Mouse (Mus musculus): ENCODE results near the gene Glipr1l1. TPM values are rescaled to one million over a fixed set of nuclear protein-coding genes. Genes with fewer than 3 reads are reported as not detected.
A peak's percentile ranks its signal among the peaks of the same experiment; 100 is the strongest.
"Not testable (repeated sequence)": the region's sequence is repeated elsewhere in the genome, so short reads cannot be mapped to it uniquely, and the experiment has no call there.

The Glipr1l1 gene
- not detected in 2 replicates for polyA plus RNA-seq (2014; fragmentation: Nextera tagmentation; extraction: Ambion mirVana)

- peak; percentile 99 for ATAC-seq (ENCODE audit: low FRiP score)
- 47% methylated on average over 14 of the region's 14 CpGs for WGBS
- no peak within 1 kb of the TSS for H3K4me2 ChIP-seq
Measured at GRCm38 (mm10) chr10:112059702-112060582, at the start of gene Glipr1l1. Gene Glipr1l1 (plus strand): TSS chr10:112060189.

DNA sequence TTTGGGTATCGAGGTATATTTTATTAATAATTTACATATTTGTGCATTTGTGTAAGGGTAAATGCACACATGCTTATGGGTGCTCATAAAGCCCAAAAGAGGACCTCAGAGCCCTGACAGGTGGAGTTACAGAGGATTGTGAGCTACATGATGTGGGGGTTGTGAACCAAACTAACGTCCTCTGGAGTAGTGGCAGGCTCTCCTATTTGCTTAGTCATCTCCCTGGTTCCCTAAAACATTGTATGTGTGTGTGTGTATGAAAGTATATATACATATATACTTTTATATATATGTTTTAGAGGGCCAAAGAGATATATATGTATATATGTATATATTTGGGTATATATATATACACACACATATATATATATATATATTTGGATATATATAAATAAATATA, 36.4 kb upstream of the Glipr1l1 start:
- H3K4me3 ChIP-seq (ENCODE audit: low read depth, low read length), result no peak overlapping the region
- 76% methylated on average over 2 of the region's 2 CpGs for WGBS
- no peak overlapping the region for H3K4me2 ChIP-seq
- no peaks in the 10 kb centered on the region for H3K4me1 ChIP-seq (ENCODE audit: control insufficient read depth, insufficient read depth, low read length)
- ATAC-seq (ENCODE audit: low FRiP score), result no peak
- no peaks in the 10 kb centered on the region for H3K9me3 ChIP-seq (ENCODE audit: control insufficient read depth, low read length)
- no peak overlapping the region for H3K27ac ChIP-seq (ENCODE audit: low read depth, low read length)
- no peak for DNase-seq (ENCODE audit: low spot score, missing footprints)
- H3K36me3 ChIP-seq (ENCODE audit: control insufficient read depth, insufficient read depth, low read length), result no peaks in the 10 kb centered on the region
- H3K9ac ChIP-seq (ENCODE audit: low read length), result no peak overlapping the region
- H3K27me3 ChIP-seq (ENCODE audit: control insufficient read depth, insufficient read depth, low read length), result no peaks in the 10 kb centered on the region

More at GRCm38 (mm10) chr10:112059702-112060582, at the start of gene Glipr1l1:
- H3K9me3 ChIP-seq (ENCODE audit: control insufficient read depth, low read length), result no peaks in the 10 kb centered on the region
- H3K4me3 ChIP-seq (ENCODE audit: low read depth, low read length), result no peak within 1 kb of the TSS
- no peak within 1 kb of the TSS for H3K9ac ChIP-seq (ENCODE audit: low read length)
- H3K36me3 ChIP-seq (ENCODE audit: control insufficient read depth, insufficient read depth, low read length), result no peaks in the 10 kb centered on the region
- no peak within 1 kb of the TSS for H3K27ac ChIP-seq (ENCODE audit: low read depth, low read length)
- no peaks in the 10 kb centered on the region for H3K27me3 ChIP-seq (ENCODE audit: control insufficient read depth, insufficient read depth, low read length)
- DNase-seq (ENCODE audit: low spot score, missing footprints), result peak; percentile 95
- H3K4me1 ChIP-seq (ENCODE audit: control insufficient read depth, insufficient read depth, low read length), result no peaks in the 10 kb centered on the region

GRCm38 (mm10) chr10:112028689-112029088, 31.3 kb upstream of the Glipr1l1 start:
- H3K36me3 ChIP-seq (ENCODE audit: control insufficient read depth, insufficient read depth, low read length); H3K27ac ChIP-seq (ENCODE audit: low read depth, low read length); DNase-seq (ENCODE audit: low spot score, missing footprints); H3K27me3 ChIP-seq (ENCODE audit: control insufficient read depth, insufficient read depth, low read length); H3K9me3 ChIP-seq (ENCODE audit: control insufficient read depth, low read length); ATAC-seq (ENCODE audit: low FRiP score); H3K4me3 ChIP-seq (ENCODE audit: low read depth, low read length); H3K9ac ChIP-seq (ENCODE audit: low read length); H3K4me2 ChIP-seq; H3K4me1 ChIP-seq (ENCODE audit: control insufficient read depth, insufficient read depth, low read length): not testable (repeated sequence)
- 69% methylated on average over 3 of the region's 3 CpGs for WGBS

DNA sequence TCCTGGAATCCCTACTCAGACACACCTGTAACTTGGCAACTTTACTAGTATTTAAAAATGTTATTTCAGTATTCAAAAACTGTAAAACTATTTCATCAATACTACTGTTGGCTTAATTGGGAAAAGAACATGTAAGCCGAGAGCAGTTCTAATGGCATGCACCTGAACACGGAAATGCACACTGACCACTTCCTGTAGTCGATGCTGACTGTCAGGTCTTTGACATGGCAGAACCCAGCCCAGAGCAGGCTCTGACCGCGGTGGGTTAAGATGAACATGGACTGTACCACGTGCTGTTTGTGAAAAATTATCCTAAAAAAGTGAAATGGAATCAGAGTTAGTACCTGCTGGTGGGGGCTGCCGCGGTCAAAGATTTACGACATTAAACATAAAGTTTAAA, 16.5 kb upstream of the Glipr1l1 start:
- H3K4me2 ChIP-seq; DNase-seq (ENCODE audit: low spot score, missing footprints); H3K27ac ChIP-seq (ENCODE audit: low read depth, low read length); H3K9me3 ChIP-seq (ENCODE audit: control insufficient read depth, low read length); H3K4me3 ChIP-seq (ENCODE audit: low read depth, low read length); H3K4me1 ChIP-seq (ENCODE audit: control insufficient read depth, insufficient read depth, low read length); H3K36me3 ChIP-seq (ENCODE audit: control insufficient read depth, insufficient read depth, low read length); H3K9ac ChIP-seq (ENCODE audit: low read length); H3K27me3 ChIP-seq (ENCODE audit: control insufficient read depth, insufficient read depth, low read length); ATAC-seq (ENCODE audit: low FRiP score): not testable (repeated sequence)
- WGBS, result 83% methylated on average over 9 of the region's 9 CpGs

GRCm38 (mm10) chr10:112044283-112044682, 15.7 kb upstream of the Glipr1l1 start:
- not testable (repeated sequence) for H3K4me3 ChIP-seq (ENCODE audit: low read depth, low read length); H3K9ac ChIP-seq (ENCODE audit: low read length); H3K27me3 ChIP-seq (ENCODE audit: control insufficient read depth, insufficient read depth, low read length); H3K36me3 ChIP-seq (ENCODE audit: control insufficient read depth, insufficient read depth, low read length); H3K4me1 ChIP-seq (ENCODE audit: control insufficient read depth, insufficient read depth, low read length); H3K9me3 ChIP-seq (ENCODE audit: control insufficient read depth, low read length); DNase-seq (ENCODE audit: low spot score, missing footprints); H3K27ac ChIP-seq (ENCODE audit: low read depth, low read length); ATAC-seq (ENCODE audit: low FRiP score); H3K4me2 ChIP-seq
- WGBS, result 66% methylated on average over 14 of the region's 14 CpGs

- ATAC-seq (ENCODE audit: low FRiP score), result no peak
- Histone ChIP-seq H3K9me3 (ENCODE audit: control insufficient read depth, low read length) (no peaks in the 10 kb centered on the region), H3K27me3 (ENCODE audit: control insufficient read depth, insufficient read depth, low read length) (no peaks in the 10 kb centered on the region), H3K4me3 (ENCODE audit: low read depth, low read length) (no peak overlapping the region), H3K27ac (ENCODE audit: low read depth, low read length) (no peak overlapping the region), H3K4me1 (ENCODE audit: control insufficient read depth, insufficient read depth, low read length) (no peaks in the 10 kb centered on the region), H3K9ac (ENCODE audit: low read length) (no peak overlapping the region), H3K36me3 (ENCODE audit: control insufficient read depth, insufficient read depth, low read length) (no peaks in the 10 kb centered on the region), H3K4me2 (no peak overlapping the region)
- no peak for DNase-seq (ENCODE audit: low spot score, missing footprints)
Measured at GRCm38 (mm10) chr10:112051220-112051619, 8.8 kb upstream of the Glipr1l1 start.

GRCm38 (mm10) chr10:112051956-112052355, 8.0 kb upstream of the Glipr1l1 start:
- ATAC-seq (ENCODE audit: low FRiP score), result 0 out of 2 replicates have a peak, but pooled peaks have one; percentile 48
- not testable (repeated sequence) for DNase-seq (ENCODE audit: low spot score, missing footprints); H3K4me2 ChIP-seq; H3K27me3 ChIP-seq (ENCODE audit: control insufficient read depth, insufficient read depth, low read length); H3K9me3 ChIP-seq (ENCODE audit: control insufficient read depth, low read length); H3K36me3 ChIP-seq (ENCODE audit: control insufficient read depth, insufficient read depth, low read length); H3K9ac ChIP-seq (ENCODE audit: low read length); H3K4me1 ChIP-seq (ENCODE audit: control insufficient read depth, insufficient read depth, low read length); H3K4me3 ChIP-seq (ENCODE audit: low read depth, low read length); H3K27ac ChIP-seq (ENCODE audit: low read depth, low read length)
- WGBS, result 72% methylated on average over 2 of the region's 2 CpGs

DNA sequence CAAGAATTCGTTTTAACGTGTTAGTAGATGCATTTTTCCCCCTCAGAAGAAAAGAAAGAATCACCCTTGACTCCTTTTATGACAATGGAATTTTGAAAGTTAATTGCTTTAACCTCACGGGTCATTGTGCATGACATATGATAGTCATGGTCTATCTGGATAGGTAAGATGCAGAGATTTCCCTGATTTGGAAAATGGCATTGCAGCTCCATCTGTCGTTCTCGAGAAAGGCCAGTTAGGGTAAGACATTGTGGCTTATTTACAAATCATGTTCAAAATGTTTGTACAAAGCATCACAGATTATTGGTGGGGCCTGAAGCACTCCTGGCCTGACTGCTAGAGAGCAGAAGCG, 570 bp downstream of the Glipr1l1 start:
- DNase-seq (ENCODE audit: low spot score, missing footprints); H3K27ac ChIP-seq (ENCODE audit: low read depth, low read length); H3K4me3 ChIP-seq (ENCODE audit: low read depth, low read length); H3K9ac ChIP-seq (ENCODE audit: low read length); H3K4me1 ChIP-seq (ENCODE audit: control insufficient read depth, insufficient read depth, low read length); H3K36me3 ChIP-seq (ENCODE audit: control insufficient read depth, insufficient read depth, low read length); H3K9me3 ChIP-seq (ENCODE audit: control insufficient read depth, low read length); H3K4me2 ChIP-seq; H3K27me3 ChIP-seq (ENCODE audit: control insufficient read depth, insufficient read depth, low read length): not testable (repeated sequence)
- 83% methylated on average over 6 of the region's 6 CpGs for WGBS
- peak; percentile 15; the same call in 1 of the 2 replicates for ATAC-seq (ENCODE audit: low FRiP score)

DNA sequence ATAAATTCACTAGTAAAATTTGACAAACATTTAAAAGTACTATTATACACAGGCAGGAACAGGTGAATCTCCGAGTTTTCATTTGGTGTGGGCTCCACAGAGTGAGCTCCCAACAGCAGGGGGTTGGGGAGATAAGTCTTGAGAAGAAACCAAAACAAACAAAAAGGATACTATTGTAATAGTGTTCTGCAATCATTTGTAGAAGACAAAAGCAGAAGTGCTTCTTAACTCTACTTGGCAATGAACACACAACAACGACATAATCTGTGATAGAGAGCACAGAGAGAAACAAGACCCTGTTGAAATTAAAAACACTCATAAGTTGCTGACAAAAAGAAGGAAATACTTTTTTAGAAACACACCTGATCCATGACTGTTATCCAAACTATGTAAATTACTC, 20.1 kb downstream of the Glipr1l1 start:
- H3K27me3 ChIP-seq (ENCODE audit: control insufficient read depth, insufficient read depth, low read length), result no peaks in the 10 kb centered on the region
- H3K4me2 ChIP-seq, result no peak overlapping the region
- H3K4me1 ChIP-seq (ENCODE audit: control insufficient read depth, insufficient read depth, low read length), result no peaks in the 10 kb centered on the region
- ATAC-seq (ENCODE audit: low FRiP score) (no peak), DNase-seq (ENCODE audit: low spot score, missing footprints) (no peak)
- no peaks in the 10 kb centered on the region for H3K9me3 ChIP-seq (ENCODE audit: control insufficient read depth, low read length)
- H3K36me3 ChIP-seq (ENCODE audit: control insufficient read depth, insufficient read depth, low read length), result no peaks in the 10 kb centered on the region
- H3K9ac ChIP-seq (ENCODE audit: low read length), result no peak overlapping the region
- H3K27ac ChIP-seq (ENCODE audit: low read depth, low read length), result no peak overlapping the region
- WGBS, result 52% methylated on average over 2 of the region's 2 CpGs
- H3K4me3 ChIP-seq (ENCODE audit: low read depth, low read length), result no peak overlapping the region
